Mouse (Mus musculus) embryonic facial prominence, embryonic 11.5 days (tissue): Measurements from ENCODE around the gene Ppil6. TPM values are rescaled to one million over a fixed set of nuclear protein-coding genes. Genes with fewer than 3 reads are reported as not detected.

Experiments
- ATAC-seq: fragments of 200-750 bp; cut with Nextera tagmentation; replicated peaks from 2 replicates; pipeline ENCODE4 v1.8.0; 2017; ENCODE audit warnings: low read depth; ENCODE audit not compliant: insufficient number of reproducible peaks, low FRiP score, low TSS enrichment
- DNase-seq: peaks from one replicate; pipeline ENCODE4 v3.0.0-alpha.2; 2015; ENCODE audit warnings: low spot score
- H3K27ac ChIP-seq: fragments of 300-500 bp; sonication (generic); replicated peaks from 2 replicates; pipeline ENCODE4 v1.5.1; 2014; ENCODE audit warnings: mild to moderate bottlenecking, low read depth, low read length, control low read depth
- H3K27me3 ChIP-seq: fragments of 300-500 bp; sonication (generic); 2 replicates; pipeline ENCODE4 v1.6.1; 2014; ENCODE audit warnings: mild to moderate bottlenecking, low read length, moderate library complexity, mixed read lengths; ENCODE audit not compliant: control insufficient read depth, insufficient read depth
- H3K36me3 ChIP-seq: fragments of 300-500 bp; sonication (generic); replicated peaks from 2 replicates; pipeline ENCODE4 v1.6.1; 2014; ENCODE audit warnings: low read depth, mild to moderate bottlenecking, low read length, moderate library complexity, mixed read lengths; ENCODE audit not compliant: control insufficient read depth, insufficient read depth
- H3K4me1 ChIP-seq: fragments of 300-500 bp; sonication (generic); 2 replicates; pipeline ENCODE4 v1.6.1; 2014; ENCODE audit warnings: low read length, mixed read lengths; ENCODE audit not compliant: control insufficient read depth, insufficient read depth
- H3K4me2 ChIP-seq: fragments of 300-500 bp; sonication (generic); 2 replicates; pipeline ENCODE4 v1.6.1; 2014; ENCODE audit warnings: low read depth, mild to moderate bottlenecking, control low read depth, low read length, moderate library complexity
- H3K4me3 ChIP-seq: fragments of 300-500 bp; sonication (generic); 2 replicates; pipeline ENCODE4 v1.5.1; 2014; ENCODE audit warnings: low read depth, low read length, control low read depth
- H3K9ac ChIP-seq: fragments of 300-500 bp; sonication (generic); replicated peaks from 2 replicates; pipeline ENCODE4 v1.6.1; 2014; ENCODE audit warnings: mild to moderate bottlenecking, control low read depth, low read length
- H3K9me3 ChIP-seq: fragments of 300-500 bp; sonication (generic); replicated peaks from 2 replicates; pipeline ENCODE4 v1.6.1; 2016; ENCODE audit warnings: mild to moderate bottlenecking, low read length, inconsistent platforms, mixed read lengths; ENCODE audit not compliant: control insufficient read depth
- WGBS: fragments of 180-500 bp; shearing (Covaris S2); extraction: QIAGEN DNeasy Blood & Tissue Kit; methylation state at CpG from one replicate; pipeline ENCODE4 v1.1.7; 2014; 5-methylcytosine and 5-hydroxymethylcytosine counted together
- polyA plus RNA-seq: library from polyadenylated mRNA; unstranded; fragments of >200 nt; fragmentation: Nextera tagmentation; extraction: Ambion mirVana; gene quantifications from 2 replicates; pipeline ENCODE4 v1.2.1, GENCODE M21; 2014

Ppil6 gene
- polyA plus RNA-seq, 1 experiment from 2014 or later, result 0.32 TPM

DNA sequence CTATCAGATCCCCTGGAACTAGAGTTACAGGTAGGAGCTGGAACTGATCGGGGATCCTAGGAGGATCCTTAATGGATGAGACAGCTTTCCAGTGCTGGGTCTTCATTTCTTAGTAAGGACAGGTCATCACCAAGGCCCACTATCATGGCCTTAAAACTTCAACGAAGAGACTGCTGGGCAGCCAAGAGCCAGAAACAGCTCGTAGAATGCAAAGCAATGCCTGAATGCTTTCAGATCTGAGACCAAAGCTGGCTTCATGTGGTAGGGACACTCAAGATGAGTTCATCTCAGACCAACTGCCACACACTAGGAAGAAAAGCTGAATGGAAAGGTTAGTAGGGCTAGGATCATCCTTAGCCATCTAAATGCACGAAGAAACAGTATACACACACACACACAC, 48.7 kb downstream of the Ppil6 start:
- ATAC-seq, result no peak
- no peak for DNase-seq
- no peaks in the 10 kb centered on the region; the same call in 1 of the 2 replicates for H3K9me3 ChIP-seq
- no peak overlapping the region for H3K9ac ChIP-seq
- no peak overlapping the region for H3K4me2 ChIP-seq
- H3K36me3 ChIP-seq, result no peaks in the 10 kb centered on the region; the same call in 1 of the 2 replicates
- no peaks in the 10 kb centered on the region for H3K27me3 ChIP-seq
- 90% methylated on average over 4 of the region's 4 CpGs for WGBS
- no peaks in the 10 kb centered on the region for H3K4me1 ChIP-seq
- H3K4me3 ChIP-seq, result no peak overlapping the region
- no peak overlapping the region for H3K27ac ChIP-seq

DNA sequence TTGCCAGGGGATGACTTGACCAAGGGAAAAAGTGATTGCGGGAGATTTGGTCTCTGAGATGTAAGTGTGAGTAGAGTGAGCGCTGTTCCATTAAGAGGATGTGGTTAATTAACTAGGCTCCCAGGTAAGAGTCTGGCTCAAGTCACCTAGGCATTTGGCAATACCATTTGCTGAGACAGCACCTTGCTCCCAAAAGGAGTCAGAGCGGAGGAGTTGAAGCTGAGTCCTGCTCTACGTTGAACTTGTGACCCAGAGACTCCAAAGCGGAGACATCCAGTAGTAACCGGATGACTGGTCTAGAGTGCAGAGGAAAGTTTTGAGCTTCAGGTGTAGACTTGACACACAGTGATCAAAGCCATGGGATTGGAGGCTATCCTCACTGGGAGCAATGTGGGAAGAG, 51.8 kb downstream of the Ppil6 start:
- WGBS, result 95% methylated on average over 6 of the region's 6 CpGs
- H3K4me3 ChIP-seq, result no peak overlapping the region
- no peak overlapping the region for H3K4me2 ChIP-seq
- no peaks in the 10 kb centered on the region for H3K27me3 ChIP-seq
- ATAC-seq (no peak), DNase-seq (no peak)
- no peaks in the 10 kb centered on the region for H3K36me3 ChIP-seq
- H3K9me3 ChIP-seq, result no peaks in the 10 kb centered on the region
- no peak overlapping the region for H3K9ac ChIP-seq
- no peak overlapping the region for H3K27ac ChIP-seq
- H3K4me1 ChIP-seq, result no peaks in the 10 kb centered on the region

DNA sequence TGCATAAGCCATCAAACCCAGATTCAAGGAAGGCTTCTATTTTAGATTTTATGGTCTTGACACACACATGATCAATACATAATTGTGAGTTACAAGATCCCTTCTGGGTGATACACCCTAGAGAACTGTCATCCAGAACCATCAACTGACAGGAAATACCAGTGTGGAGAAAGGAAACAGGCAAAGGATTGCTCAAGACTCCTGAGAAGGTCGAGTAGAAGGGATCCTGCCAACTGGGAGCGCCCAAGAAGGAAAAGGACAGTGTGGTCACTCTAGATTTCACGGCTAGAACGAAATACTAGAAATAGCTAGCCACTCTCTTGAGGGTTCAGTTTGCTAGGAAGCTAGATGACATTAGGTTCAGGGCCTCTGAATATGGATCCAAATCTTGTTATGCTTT, 53.2 kb downstream of the Ppil6 start:
- ATAC-seq, result no peak
- DNase-seq, result no peak
- Histone ChIP-seq H3K9me3 (no peaks in the 10 kb centered on the region), H3K4me3 (no peak overlapping the region), H3K27me3 (no peaks in the 10 kb centered on the region), H3K36me3 (no peaks in the 10 kb centered on the region), H3K27ac (no peak overlapping the region), H3K9ac (no peak overlapping the region), H3K4me1 (no peaks in the 10 kb centered on the region), H3K4me2 (no peak overlapping the region)
- WGBS, result 78% methylated on average over 4 of the region's 4 CpGs

DNA sequence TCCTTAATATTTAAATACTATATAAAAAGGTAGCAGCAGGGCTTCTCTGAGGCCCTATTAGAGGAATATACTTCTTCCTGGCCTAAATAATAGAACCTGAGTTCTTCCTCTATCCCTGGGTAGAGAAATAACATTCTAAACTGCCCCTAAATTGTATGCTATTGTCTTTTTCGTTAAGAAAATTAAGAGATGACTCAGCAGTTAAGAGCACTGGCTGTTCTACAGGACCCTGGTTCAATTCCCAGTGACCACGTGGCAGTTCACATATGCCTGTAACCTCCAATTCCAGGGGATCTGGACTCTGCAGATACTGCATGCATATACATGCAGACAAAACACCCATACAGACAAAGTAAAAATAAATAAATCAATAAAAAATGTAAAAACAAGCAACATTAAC, 53.6 kb downstream of the Ppil6 start:
- H3K4me1 ChIP-seq, result no peaks in the 10 kb centered on the region
- WGBS, result 76% methylated on average over 2 of the region's 2 CpGs

DNA sequence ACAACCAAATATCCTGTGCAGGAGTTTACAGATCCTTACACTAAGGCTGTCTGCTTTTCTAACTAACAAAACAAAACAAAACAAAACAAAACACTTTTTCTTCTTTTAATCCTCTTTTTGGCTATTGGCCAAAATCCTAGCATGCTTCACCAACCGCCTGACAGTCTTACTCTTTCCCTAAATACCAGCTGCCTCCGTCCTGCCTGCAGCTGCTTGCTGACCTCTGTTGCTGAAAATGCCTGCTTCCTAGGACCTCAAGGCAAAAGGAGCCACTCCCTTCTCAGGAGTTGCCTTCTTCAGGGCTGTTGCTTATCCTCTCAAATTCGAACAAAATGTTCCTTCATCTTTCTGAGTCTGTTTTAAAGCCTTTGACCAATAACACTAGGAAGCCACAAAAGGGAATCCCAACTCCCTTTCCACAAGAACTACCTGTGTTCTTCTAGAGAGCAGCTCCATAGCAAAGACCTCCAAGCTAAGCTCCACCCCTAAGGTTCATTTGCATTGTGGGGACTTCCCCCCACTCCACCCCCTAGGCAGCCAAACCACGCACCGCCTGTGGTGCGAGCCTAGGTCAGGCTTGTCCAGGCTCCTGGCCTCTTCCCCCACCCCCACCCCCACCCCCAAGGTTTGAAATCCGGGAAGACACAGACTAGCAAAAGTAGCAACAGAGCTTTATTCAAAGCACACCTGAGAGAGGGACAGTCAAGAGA, 54.4 kb downstream of the Ppil6 start:
- no peaks in the 10 kb centered on the region for H3K27me3 ChIP-seq
- no peak overlapping the region for H3K9ac ChIP-seq
- no peak overlapping the region for H3K27ac ChIP-seq
- ATAC-seq, result no peak
- peak; percentile 18 for DNase-seq
- no peak overlapping the region for H3K4me2 ChIP-seq
- no peaks in the 10 kb centered on the region for H3K36me3 ChIP-seq
- H3K4me3 ChIP-seq, result no peak overlapping the region
- H3K4me1 ChIP-seq, result no peaks in the 10 kb centered on the region
- H3K9me3 ChIP-seq, result peaks cover 4% of the 10 kb centered on the region
- 5% methylated on average over 7 of the region's 7 CpGs for WGBS

More for the DNA sequence above, 53.6 kb downstream of the Ppil6 start:
- ATAC-seq, result no peak
- Histone ChIP-seq H3K27ac (no peak overlapping the region), H3K4me2 (no peak overlapping the region), H3K9me3 (no peaks in the 10 kb centered on the region), H3K36me3 (no peaks in the 10 kb centered on the region), H3K9ac (no peak overlapping the region), H3K4me3 (no peak overlapping the region), H3K27me3 (no peaks in the 10 kb centered on the region)
- DNase-seq, result no peak

DNA sequence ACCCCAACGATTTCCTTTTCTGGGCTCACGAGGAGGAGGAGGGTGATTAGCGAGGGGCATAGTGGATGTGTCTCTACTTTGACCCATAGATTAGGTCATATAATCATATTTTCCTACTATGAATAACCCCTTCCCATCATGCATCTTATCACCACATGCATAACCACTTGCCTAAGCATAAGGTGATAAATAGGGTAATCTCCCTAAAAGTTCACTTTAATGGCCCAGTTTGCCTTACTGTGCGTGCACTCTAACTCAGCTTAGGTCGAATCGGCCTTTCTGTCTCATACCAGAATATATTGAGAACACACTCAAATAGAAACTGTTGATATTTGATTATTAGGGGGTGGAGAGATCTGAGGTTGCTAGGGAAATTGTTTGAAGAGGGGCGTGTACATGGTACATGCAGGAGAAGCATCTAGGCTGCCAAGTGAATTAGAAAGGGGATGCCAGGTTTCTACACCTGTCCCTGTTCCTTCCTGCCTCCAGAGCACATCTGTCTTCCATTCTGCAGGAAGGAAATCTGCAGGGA, 55.1 kb downstream of the Ppil6 start:
- Histone ChIP-seq H3K36me3 (no peaks in the 10 kb centered on the region), H3K9ac (no peak overlapping the region), H3K4me2 (no peak overlapping the region), H3K27me3 (no peaks in the 10 kb centered on the region), H3K27ac (no peak overlapping the region), H3K4me1 (no peaks in the 10 kb centered on the region), H3K4me3 (no peak overlapping the region), H3K9me3 (peaks cover 4% of the 10 kb centered on the region)
- WGBS, result 52% methylated on average over 7 of the region's 7 CpGs
- DNase-seq (no peak), ATAC-seq (no peak)

DNA sequence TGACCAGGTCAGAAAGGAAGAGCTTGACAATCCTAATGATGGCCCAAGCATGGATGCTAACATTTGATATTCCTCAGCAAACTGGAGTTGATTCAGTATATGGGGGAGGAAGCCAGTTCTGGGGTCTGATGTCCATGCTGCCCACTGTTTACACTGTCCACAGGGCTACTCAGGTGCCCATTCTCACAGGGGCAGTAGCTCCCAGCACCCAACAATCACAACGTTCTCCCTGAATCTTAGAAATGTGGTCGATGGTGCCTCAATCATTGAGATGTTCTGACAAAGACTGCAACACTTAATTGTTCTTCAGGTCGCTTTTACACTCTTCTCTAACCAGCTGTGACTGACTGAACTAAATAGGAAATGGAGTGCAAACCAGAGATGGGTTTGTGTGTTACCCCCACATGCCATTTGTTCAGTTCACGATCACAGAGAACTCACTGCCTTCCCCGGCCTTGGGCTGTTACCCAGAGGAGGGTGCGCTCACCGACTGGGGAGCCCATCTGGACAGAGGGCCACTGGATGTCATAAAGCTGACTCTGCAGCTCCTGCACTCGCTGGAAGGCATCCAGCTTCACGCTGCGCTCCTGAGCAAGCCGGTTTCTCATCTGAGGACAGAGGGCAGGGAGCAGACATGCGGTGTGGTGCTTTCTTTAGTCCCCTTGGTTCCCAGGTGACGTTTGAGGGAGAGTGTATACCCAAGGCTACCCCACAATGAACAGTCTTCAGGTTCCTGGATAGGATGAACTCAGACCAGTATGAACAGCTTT, 56.3 kb downstream of the Ppil6 start:
- no peaks in the 10 kb centered on the region for H3K36me3 ChIP-seq
- no peaks in the 10 kb centered on the region for H3K4me1 ChIP-seq
- no peak overlapping the region for H3K4me3 ChIP-seq
- H3K27ac ChIP-seq, result no peak overlapping the region
- no peaks in the 10 kb centered on the region for H3K27me3 ChIP-seq
- ATAC-seq, result no peak
- DNase-seq, result no peak
- no peak overlapping the region for H3K4me2 ChIP-seq
- peaks cover 4% of the 10 kb centered on the region for H3K9me3 ChIP-seq
- no peak overlapping the region for H3K9ac ChIP-seq
- 66% methylated on average over 13 of the region's 13 CpGs for WGBS

DNA sequence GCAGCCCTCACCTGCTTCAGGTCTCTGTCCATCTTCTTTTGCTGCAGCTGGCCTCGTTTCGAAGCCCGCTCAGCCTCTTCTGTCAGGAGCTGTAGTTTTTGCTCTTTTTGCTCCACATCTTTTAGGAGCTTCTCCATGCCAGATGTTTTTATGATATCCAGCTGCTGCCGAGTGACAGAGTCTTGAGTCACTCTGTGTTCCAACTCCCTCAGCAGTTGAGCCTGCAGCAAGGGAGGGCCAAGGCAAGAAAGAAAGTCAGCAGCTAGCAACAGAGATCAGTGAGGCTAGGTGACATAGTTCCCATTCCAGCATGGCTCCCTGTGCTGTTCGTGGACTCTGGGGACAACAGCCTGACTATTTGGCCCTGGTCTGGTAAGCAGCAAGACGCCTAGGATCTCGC, 60.5 kb downstream of the Ppil6 start:
- H3K4me1 ChIP-seq, result no peaks in the 10 kb centered on the region; the same call in 1 of the 2 replicates
- peak; percentile 9 for DNase-seq
- H3K36me3 ChIP-seq, result no peaks in the 10 kb centered on the region
- H3K9ac ChIP-seq, result no peak overlapping the region
- WGBS, result 72% methylated on average over 7 of the region's 7 CpGs
- ATAC-seq, result no peak
- H3K27me3 ChIP-seq, result no peaks in the 10 kb centered on the region
- H3K4me2 ChIP-seq, result no peak overlapping the region
- H3K4me3 ChIP-seq, result no peak overlapping the region
- H3K9me3 ChIP-seq, result peaks cover 4% of the 10 kb centered on the region
- H3K27ac ChIP-seq, result no peak overlapping the region
